Mouse (Mus musculus) left cerebral cortex, postnatal 10 days (tissue): Measurements from ENCODE around the gene Slc19a3. TPM values are rescaled to one million over a fixed set of nuclear protein-coding genes. Genes with fewer than 3 reads are reported as not detected.
"Not testable (repeated sequence)": the region's sequence is repeated elsewhere in the genome, so short reads cannot be mapped to it uniquely, and the experiment has no call there.

Experiments
- DNase-seq, 2 experiments: peaks; one replicate each; pipeline ENCODE4 v3.0.0; 2021 to 2022; ENCODE audit warnings: low spot score in 2 of 2, mixed read lengths in 1 of 2; ENCODE audit errors: extremely low spot score in 1 of 2
- intact Hi-C: fragments of 180-260 bp; cut with DNase I; formaldehyde crosslinking; loops from one replicate; pipeline ENCODE4 v1.15.1; 2025
- total RNA-seq, 2 experiments: library from RNA; stranded (reverse); gene quantifications; 2 replicates each; pipeline ENCODE4 v1.2.3; 2021

Gene Slc19a3
- total RNA-seq, 2 experiments from 2014 or later = 1.4 to 1.7 TPM

GRCm38 (mm10) chr1:83016556-83016955 is 21.7 kb downstream of the Slc19a3 start:
- intact Hi-C loops = no loop called here
- no peak for DNase-seq

- intact Hi-C loops = no loop called here
- DNase-seq = no peak
Observed at GRCm38 (mm10) chr1:83015329-83015879, 22.8 kb downstream of the Slc19a3 start.

GRCm38 (mm10) chr1:83014477-83014876 is 23.8 kb downstream of the Slc19a3 start:
- intact Hi-C loops = no loop called here
- no peak for DNase-seq

GRCm38 (mm10) chr1:83007471-83007870 is 30.8 kb downstream of the Slc19a3 start:
- no peak for DNase-seq
- intact Hi-C loops = no loop called here

GRCm38 (mm10) chr1:83006218-83007179 is 31.7 kb downstream of the Slc19a3 start:
- intact Hi-C loops = no loop called here
- DNase-seq = no peak

- DNase-seq, intact Hi-C loops: not testable (repeated sequence)
Observed at GRCm38 (mm10) chr1:83000306-83000705, 37.9 kb downstream of the Slc19a3 start, which contains the start of gene Gm47959. Gm47959 (plus strand) TSS chr1:83000548.

- no peak for DNase-seq
- intact Hi-C loops = no loop called here
Observed at GRCm38 (mm10) chr1:82993947-82994346, 44.3 kb downstream of the Slc19a3 start.

GRCm38 (mm10) chr1:82992093-82992492 is 46.2 kb downstream of the Slc19a3 start:
- intact Hi-C loops = no loop called here
- DNase-seq = no peak

GRCm38 (mm10) chr1:82991596-82991995 is 46.7 kb downstream of the Slc19a3 start:
- intact Hi-C loops = no loop called here
- no peak for DNase-seq

- no peak for DNase-seq
- intact Hi-C loops = no loop called here
Observed at GRCm38 (mm10) chr1:82991062-82991461, 47.2 kb downstream of the Slc19a3 start.

GRCm38 (mm10) chr1:82987530-82988198 is 50.6 kb downstream of the Slc19a3 start:
- peak in 1 of 2 experiments; percentile 75 for DNase-seq
- intact Hi-C loops = loop anchor here (2.0 to 10.0 kb wide), 2 partner anchors 201 to 433 kb away; no protein-coding TSS in a partner anchor

GRCm38 (mm10) chr1:82986738-82987137 is 51.5 kb downstream of the Slc19a3 start:
- DNase-seq = no peak
- intact Hi-C loops = loop anchor here (10.0 kb wide), 1 partner anchor 432 kb away; no protein-coding TSS in a partner anchor

- intact Hi-C loops = no loop called here
- no peak for DNase-seq
Observed at GRCm38 (mm10) chr1:82977840-82978239, 60.4 kb downstream of the Slc19a3 start.

- peak in 1 of 2 experiments; percentile 36 for DNase-seq
- intact Hi-C loops = no loop called here
Observed at GRCm38 (mm10) chr1:82975750-82976149, 62.5 kb downstream of the Slc19a3 start.

- peak in 1 of 2 experiments; percentile 75 for DNase-seq
- intact Hi-C loops = no loop called here
Observed at GRCm38 (mm10) chr1:82974342-82974741, 63.9 kb downstream of the Slc19a3 start.

- intact Hi-C loops = no loop called here
- DNase-seq = peak in 1 of 2 experiments; percentile 54
Observed at GRCm38 (mm10) chr1:82973901-82974300, 64.3 kb downstream of the Slc19a3 start.

- DNase-seq = no peak
- intact Hi-C loops = no loop called here
Observed at GRCm38 (mm10) chr1:82973244-82973643, 65.0 kb downstream of the Slc19a3 start.

GRCm38 (mm10) chr1:82972046-82972445 is 66.2 kb downstream of the Slc19a3 start:
- intact Hi-C loops = no loop called here
- no peak for DNase-seq

GRCm38 (mm10) chr1:82966413-82966812 is 71.8 kb downstream of the Slc19a3 start:
- no peak for DNase-seq
- intact Hi-C loops = no loop called here
